Mouse (Mus musculus): Measurements from ENCODE around the gene 4930426L09Rik.

DNA sequence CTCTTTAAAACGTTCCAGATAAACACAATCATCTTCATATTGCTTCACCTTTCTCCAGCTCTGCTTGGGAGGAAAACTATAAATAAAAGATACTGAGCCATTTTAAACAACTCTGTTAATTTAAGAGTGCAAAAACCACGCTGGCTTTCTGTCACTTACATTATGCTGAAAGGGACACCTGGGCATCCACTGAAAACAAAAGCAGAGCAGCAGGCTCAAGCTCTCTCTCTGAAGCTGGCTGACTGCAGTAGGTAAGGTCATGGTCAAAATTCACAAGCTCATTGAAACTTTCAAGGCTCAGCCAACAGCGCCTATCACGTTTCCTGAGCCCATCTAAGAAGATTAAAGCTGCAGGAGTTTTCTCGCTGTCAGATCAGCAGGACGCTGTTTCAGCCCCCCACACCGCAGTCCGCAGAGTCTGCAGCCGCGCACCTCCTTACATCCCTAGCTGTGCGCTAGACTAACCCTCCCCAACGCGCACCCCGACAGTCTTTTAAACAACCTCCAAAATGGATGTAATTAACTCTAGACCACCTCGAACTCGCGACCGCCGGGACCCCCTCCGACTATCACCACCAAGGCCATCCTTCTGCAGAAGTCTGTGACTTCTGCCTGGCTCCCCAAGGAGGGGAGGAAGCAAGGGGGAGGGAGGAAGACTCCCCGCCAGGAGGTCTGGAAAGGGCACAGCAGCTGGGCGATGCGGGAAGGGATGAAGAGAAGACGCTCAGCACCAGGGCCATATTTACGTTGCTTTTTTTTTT is 1.5 kb upstream of the 4930426L09Rik start:
- no peak for TF ChIP-seq CTCF (IDR thresholded peaks at IDR 0.05; ENCODE audit: low read depth, low read length)
- no peak for TF ChIP-seq POLR2A (IDR thresholded peaks at IDR 0.05; ENCODE audit: insufficient read depth, low read length)

Data from ES-Bruce4 (cell line).